Comparison of ENCODE assay signal across 9 mouse cellular contexts in genomic region chr10:24711071-24711470, GRCm38 (mm10). TPM values are rescaled to one million over a fixed set of nuclear protein-coding genes. Genes with fewer than 3 reads are reported as not detected.
DNase-seq lines count a peak whose midpoint lies in the region; ATAC-seq and TF ChIP-seq lines count a peak whose summit lies in the region.
"Had no signal": no experiment of that assay in that cellular context is flagged by ENCODE, and none has a peak within 500 bp of the region (broad histone marks: within the 10 kb centered on the region; RNA-seq: fewer than 3 reads in every experiment).

No protein-coding gene starts in this region.

- no peak for TF ChIP-seq CTCF in heart, adult 2 months (IDR thresholded peaks at IDR 0.05)
- TF ChIP-seq CTCF in liver, embryonic 14.5 days (IDR thresholded peaks at IDR 0.05; ENCODE audit: low read depth), result no peak

- ATAC-seq in liver, embryonic 14.5 days (ENCODE audit: insufficient read depth), result no peak
- ATAC-seq in stomach, embryonic 16.5 days (ENCODE audit: insufficient read depth, low FRiP score), result no peak
- ATAC-seq in erythroid progenitor cell, adult 5-6 weeks (replicated peaks; ENCODE audit: low FRiP score, poor library complexity, severe bottlenecking), result no peak

- peak overlapping the region; percentile 91 for H3K9ac ChIP-seq in heart, adult 2 months (ENCODE audit: low read depth, low read length)
- peak overlapping the region; percentile 54; the same call in 1 of the 2 replicates for H3K9ac ChIP-seq in liver, embryonic 14.5 days (replicated peaks)
- peak overlapping the region; percentile 79 for H3K9ac ChIP-seq in stomach, embryonic 16.5 days (ENCODE audit: low read length)

- peaks cover 2% of the 10 kb centered on the region; the same call in 1 of the 2 replicates for H3K4me1 ChIP-seq in heart, adult 2 months (ENCODE audit: control insufficient read depth, insufficient read depth, low read length)
- peaks cover 15% of the 10 kb centered on the region for H3K4me1 ChIP-seq in hindbrain, embryonic 10.5 days (replicated peaks)
- H3K4me1 ChIP-seq in liver, embryonic 14.5 days (replicated peaks; ENCODE audit: control insufficient read depth in 2 of 2, insufficient read depth in 2 of 2, low read length in 1 of 2), result no peaks in the 10 kb centered on the region
- H3K4me1 ChIP-seq in stomach, embryonic 16.5 days (ENCODE audit: control insufficient read depth, insufficient read depth, low read length), result peaks cover 3% of the 10 kb centered on the region; the same call in 1 of the 2 replicates

- 23% methylated on average over 10 of the region's 10 CpGs for WGBS in heart, adult 2 months
- WGBS in hindbrain, embryonic 10.5 days, result 22% methylated on average over 10 of the region's 10 CpGs
- WGBS in liver, embryonic 14.5 days (ENCODE audit: insufficient replicate concordance), result 24% methylated on average over 10 of the region's 10 CpGs
- 25% methylated on average over 10 of the region's 10 CpGs for WGBS in stomach, embryonic 16.5 days

- no peaks in the 10 kb centered on the region for H3K9me3 ChIP-seq in hindbrain, embryonic 10.5 days
- no peaks in the 10 kb centered on the region for H3K9me3 ChIP-seq in liver, embryonic 14.5 days (ENCODE audit: control insufficient read depth, low read length)
- H3K9me3 ChIP-seq in stomach, embryonic 16.5 days (replicated peaks; ENCODE audit: control insufficient read depth, low read length), result no peaks in the 10 kb centered on the region

- H3K4me3 ChIP-seq in heart, adult 2 months, result peak overlapping the region; percentile 63
- H3K4me3 ChIP-seq in hindbrain, embryonic 10.5 days, result peak overlapping the region; percentile 78
- H3K4me3 ChIP-seq in liver, embryonic 14.5 days (ENCODE audit: insufficient read depth in 1 of 2, low read depth in 2 of 2, low read length in 2 of 2), result peak overlapping the region; percentile 68 to 69
- peak overlapping the region; percentile 77 for H3K4me3 ChIP-seq in stomach, embryonic 16.5 days (replicated peaks; ENCODE audit: low read length)

- H3K27me3 ChIP-seq in heart, adult 2 months (ENCODE audit: control insufficient read depth, insufficient read depth, low read length), result no peaks in the 10 kb centered on the region
- H3K27me3 ChIP-seq in hindbrain, embryonic 10.5 days (ENCODE audit: insufficient read depth, poor library complexity, severe bottlenecking), result peaks cover 54% of the 10 kb centered on the region
- H3K27me3 ChIP-seq in liver, embryonic 14.5 days (ENCODE audit: control insufficient read depth, insufficient read depth, low read length), result peaks cover 7% of the 10 kb centered on the region
- no peaks in the 10 kb centered on the region for H3K27me3 ChIP-seq in stomach, embryonic 16.5 days (ENCODE audit: control insufficient read depth, insufficient read depth, low read length)
- H3K27me3 ChIP-seq: Patski had no signal

- peak in 1 of 2 experiments; percentile 26 for DNase-seq in heart, adult 2 months
- DNase-seq in heart, adult 9 months (ENCODE audit: low spot score in 2 of 2), result no peak
- DNase-seq in R1 (ENCODE audit: low read depth, low spot score), result peak; percentile 20
- peak; percentile 23 for DNase-seq in hindbrain, embryonic 10.5 days (ENCODE audit: low spot score)
- no peak for DNase-seq in liver, embryonic 14.5 days (ENCODE audit: low read depth in 3 of 3, low spot score in 3 of 3)
- DNase-seq in cerebellum, postnatal 14 days, result no peak

- H3K27ac ChIP-seq in heart, adult 2 months, result peak overlapping the region; percentile 59; the same call in 1 of the 2 replicates
- H3K27ac ChIP-seq in hindbrain, embryonic 10.5 days, result no peak overlapping the region
- H3K27ac ChIP-seq in liver, embryonic 14.5 days, result no peak overlapping the region
- H3K27ac ChIP-seq in stomach, embryonic 16.5 days (ENCODE audit: low read length), result no peak overlapping the region

- TF ChIP-seq POLR2A in heart, adult 2 months (IDR thresholded peaks at IDR 0.05; ENCODE audit: insufficient read depth, low read depth, low read length), result no peak

- H3K36me3 ChIP-seq in heart, adult 2 months (ENCODE audit: control insufficient read depth, insufficient read depth, low read length), result no peaks in the 10 kb centered on the region
- no peaks in the 10 kb centered on the region for H3K36me3 ChIP-seq in hindbrain, embryonic 10.5 days
- no peaks in the 10 kb centered on the region for H3K36me3 ChIP-seq in liver, embryonic 14.5 days (replicated peaks; ENCODE audit: control insufficient read depth, insufficient read depth, low read depth)
- H3K36me3 ChIP-seq in stomach, embryonic 16.5 days (ENCODE audit: control insufficient read depth, insufficient read depth, low read length), result no peaks in the 10 kb centered on the region

- H3K79me2 ChIP-seq in heart, adult 2 months (replicated peaks; ENCODE audit: control insufficient read depth, insufficient read depth, low read length), result no peaks in the 10 kb centered on the region

- TF ChIP-seq EP300 in heart, adult 2 months (IDR thresholded peaks at IDR 0.05; ENCODE audit: insufficient read depth, low read depth, low read length), result no peak
- TF ChIP-seq EP300 in liver, embryonic 14.5 days (IDR thresholded peaks at IDR 0.05; ENCODE audit: low read depth), result no peak

- peak overlapping the region; percentile 95 for H3K4me2 ChIP-seq in liver, embryonic 14.5 days (ENCODE audit: low read depth)
- peak overlapping the region; percentile 98 for H3K4me2 ChIP-seq in stomach, embryonic 16.5 days (ENCODE audit: low read depth, low read length)

- intact Hi-C loops in heart, adult 2 months (cut with DNase I), result loop anchor here (5.0 kb wide), 1 partner anchor 79 kb away; no protein-coding TSS in a partner anchor

RNA-seq across cellular contexts. Expression of gene Enpp1, which starts 0.9 kb away (rescaled TPM):
- total RNA-seq in heart, adult 2 months (2021), result 1 to 10 TPM; 5.8 to 6.5 TPM
- 2.1 and 2.8 TPM in 2 replicates for polyA plus RNA-seq in heart, adult 2 months (2012; rRNA removed)
- polyA plus RNA-seq in hindbrain, embryonic 10.5 days (2016; fragmentation: Nextera tagmentation; extraction: Ambion mirVana), result 0.44 and 0.52 TPM in 2 replicates
- polyA plus RNA-seq in liver, embryonic 14.5 days (2012; rRNA removed), result 0.48 and 0.52 TPM in 2 replicates
- 1.7 and 2.3 TPM in 2 replicates for polyA plus RNA-seq in liver, embryonic 14.5 days (2014; fragmentation: Nextera tagmentation; extraction: Ambion mirVana)
- 7.1 and 7.6 TPM in 2 replicates for polyA plus RNA-seq in stomach, embryonic 16.5 days (2015; fragmentation: Nextera tagmentation; extraction: Ambion mirVana)
- total RNA-seq in erythroid progenitor cell, adult 5-6 weeks (2015; ENCODE audit: low replicate concordance), result 0.84 and 1.1 TPM in 2 replicates
- 1.4 and 2.0 TPM in 2 replicates for total RNA-seq in erythroid progenitor cell, adult 5-6 weeks (2017; ENCODE audit: low replicate concordance)

Comparison
In these comparisons a context has a peak if more than half of its experiments do, and no peak if none do; other contexts are left out.
1. DNase-seq: peak in R1 (single experiment) and hindbrain, embryonic 10.5 days (single experiment); none in heart, adult 9 months (0 of 2), liver, embryonic 14.5 days (0 of 3) and cerebellum, postnatal 14 days (0 of 2).
2. Peak in every context shown above with its lines, with median percentiles within 50 percentile points of each other: H3K4me3 ChIP-seq and H3K9ac ChIP-seq.